Mouse (Mus musculus) CH12.LX (cell line): ENCODE results near the gene Ipo8.

Source experiments
- BHLHE40 ChIP-seq: IDR thresholded peaks from 2 replicates; pipeline ENCODE4 v1.6.1; 2011; ENCODE audit warnings: mild to moderate bottlenecking, low read depth, low read length, improper control_type of control experiment
- CTCF ChIP-seq, 2 experiments: IDR thresholded peaks in 1 of 2; conservative IDR thresholded peaks in 1 of 2; 2 replicates each; pipeline ENCODE4 v1.5.1; 2011 to 2012; ENCODE audit warnings: low read depth in 2 of 2, low read length in 2 of 2, improper control_type of control experiment in 1 of 2, inconsistent platforms in 1 of 2, mild to moderate bottlenecking in 1 of 2, moderate library complexity in 1 of 2
- EP300 ChIP-seq: IDR thresholded peaks from 2 replicates; pipeline ENCODE4 v1.6.1; 2011; ENCODE audit warnings: low read length, improper control_type of control experiment
- ETS1 ChIP-seq: conservative IDR thresholded peaks from 2 replicates; pipeline ENCODE4 v1.6.1; 2012; ENCODE audit warnings: low read depth, mild to moderate bottlenecking, inconsistent platforms, low read length, improper control_type of control experiment, moderate library complexity
- IRF4 ChIP-seq: IDR thresholded peaks from 2 replicates; pipeline ENCODE4 v1.6.1; 2014; ENCODE audit warnings: low read depth, mild to moderate bottlenecking, inconsistent platforms, low read length, improper control_type of control experiment
- POLR2A ChIP-seq: IDR thresholded peaks from 2 replicates; pipeline ENCODE4 v1.6.1; 2011; ENCODE audit warnings: low read depth, mild to moderate bottlenecking, improper control_type of control experiment, low read length
- TBP ChIP-seq: conservative IDR thresholded peaks from 2 replicates; pipeline ENCODE4 v1.6.1; 2011; ENCODE audit warnings: low read depth, low read length, improper control_type of control experiment

DNA sequence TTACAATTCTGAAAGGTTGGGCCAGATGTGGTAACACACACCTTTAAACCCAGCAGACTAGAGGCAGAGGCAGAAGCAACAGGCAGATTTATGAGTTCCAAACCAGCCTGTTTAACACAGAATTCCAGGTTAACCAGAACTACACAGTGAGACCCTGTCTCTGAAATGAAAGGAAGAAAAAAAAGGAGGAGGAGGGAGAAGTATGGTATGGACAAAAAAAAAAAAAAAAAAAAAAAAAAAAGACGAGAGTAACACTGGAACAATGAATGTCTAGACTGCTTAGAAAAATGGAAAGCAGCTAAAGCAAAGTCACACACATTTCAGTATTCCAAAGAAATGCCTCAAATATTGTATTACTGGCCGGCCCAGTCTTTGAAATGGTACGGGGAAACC is 916 bp downstream of the Ipo8 start:
- TF ChIP-seq POLR2A (no peak), EP300 (no peak), IRF4 (no peak), CTCF (conservative IDR thresholded peaks at IDR 0.05 in 1 of 2, IDR thresholded peaks at IDR 0.05 in 1 of 2; ENCODE audit: low read depth in 2 of 2, low read length in 2 of 2) (no peak), ETS1 (no peak), BHLHE40 (no peak), TBP (no peak)
